Mouse (Mus musculus) liver, postnatal 0 days (tissue): ENCODE measurements around the gene Rhd. TPM values are rescaled to one million over a fixed set of nuclear protein-coding genes. Genes with fewer than 3 reads are reported as not detected.
"Not testable (repeated sequence)": the region's sequence is repeated elsewhere in the genome, so short reads cannot be mapped to it uniquely, and the experiment has no call there.

ENCODE experiments used
- ATAC-seq: fragments of 200-750 bp; cut with Nextera tagmentation; 2 replicates; pipeline ENCODE4 v1.8.0; 2017; ENCODE audit warnings: mild to moderate bottlenecking, moderate library complexity
- DNase-seq: peaks from one replicate; pipeline ENCODE4 v3.0.0-alpha.2; 2016
- H3K27ac ChIP-seq: fragments of 300-500 bp; sonication (generic); 2 replicates; pipeline ENCODE4 v1.5.1; 2014; ENCODE audit warnings: antibody characterized with exemption, moderate library complexity, mild to moderate bottlenecking, low read depth
- H3K27me3 ChIP-seq: fragments of 300-500 bp; sonication (generic); 2 replicates; pipeline ENCODE4 v1.6.1; 2014; ENCODE audit warnings: low read length, control low read depth, mixed read lengths; ENCODE audit not compliant: insufficient read depth
- H3K36me3 ChIP-seq: fragments of 300-500 bp; sonication (generic); replicated peaks from 2 replicates; pipeline ENCODE4 v1.6.1; 2014; ENCODE audit warnings: mild to moderate bottlenecking, control low read depth, low read length, moderate library complexity, mixed read lengths; ENCODE audit not compliant: insufficient read depth
- H3K4me1 ChIP-seq: fragments of 300-500 bp; sonication (generic); 2 replicates; pipeline ENCODE4 v1.6.1; 2014; ENCODE audit warnings: antibody characterized with exemption, mild to moderate bottlenecking, control low read depth; ENCODE audit not compliant: insufficient read depth
- H3K4me2 ChIP-seq: fragments of 300-500 bp; sonication (generic); 2 replicates; pipeline ENCODE4 v1.6.1; 2014; ENCODE audit warnings: low read depth, mild to moderate bottlenecking, low read length, moderate library complexity, mixed read lengths
- H3K4me3 ChIP-seq: fragments of 300-500 bp; sonication (generic); 2 replicates; pipeline ENCODE4 v1.5.1; 2014; ENCODE audit warnings: low read depth, low read length
- H3K9ac ChIP-seq: fragments of 300-500 bp; sonication (generic); replicated peaks from 2 replicates; pipeline ENCODE4 v1.6.1; 2014; ENCODE audit warnings: mild to moderate bottlenecking, moderate library complexity
- H3K9me3 ChIP-seq: fragments of 300-500 bp; sonication (generic); 2 replicates; pipeline ENCODE4 v1.6.1; 2016; ENCODE audit warnings: mild to moderate bottlenecking, control low read depth, low read length, mixed read lengths
- CTCF ChIP-seq: sonication (generic); IDR thresholded peaks from 2 replicates; pipeline ENCODE4 v1.5.1; 2016; ENCODE audit warnings: antibody characterized with exemption, low read depth
- EP300 ChIP-seq: IDR thresholded peaks from 2 replicates; pipeline ENCODE4 v1.6.1; 2016; ENCODE audit warnings: antibody characterized with exemption, low read depth, mild to moderate bottlenecking
- WGBS: fragments of 180-500 bp; shearing (Covaris S2); extraction: QIAGEN DNeasy Blood & Tissue Kit; methylation state at CpG from one replicate; pipeline ENCODE4 v1.1.7; 2014; ENCODE audit not compliant: insufficient replicate concordance; 5-methylcytosine and 5-hydroxymethylcytosine counted together
- polyA plus RNA-seq: library from polyadenylated mRNA; unstranded; fragments of >200 nt; fragmentation: Nextera tagmentation; extraction: Ambion mirVana; gene quantifications from 2 replicates; pipeline ENCODE4 v1.2.1, GENCODE M21; 2015

Gene Rhd
- polyA plus RNA-seq, 1 experiment from 2014 or later = 214 TPM

GRCm38 (mm10) chr4:134827806-134828205, 36.5 kb upstream of the Rhd start:
- no peaks in the 10 kb centered on the region for H3K9me3 ChIP-seq
- 81% methylated on average over 11 of the region's 11 CpGs for WGBS
- H3K27me3 ChIP-seq = no peaks in the 10 kb centered on the region
- no peak overlapping the region for H3K9ac ChIP-seq
- H3K4me1 ChIP-seq = peaks cover 6% of the 10 kb centered on the region
- no peak overlapping the region for H3K4me2 ChIP-seq
- peaks cover 43% of the 10 kb centered on the region for H3K36me3 ChIP-seq
- ATAC-seq (no peak), DNase-seq (no peak)
- no peak overlapping the region for H3K4me3 ChIP-seq
- TF ChIP-seq CTCF (no peak), EP300 (no peak)
- no peak overlapping the region for H3K27ac ChIP-seq

- ATAC-seq = no peak
- peaks cover 52% of the 10 kb centered on the region for H3K36me3 ChIP-seq
- no peak overlapping the region for H3K9ac ChIP-seq
These were observed 32.4 kb upstream of the Rhd start for GRCm38 (mm10) chr4:134831934-134832333.

GRCm38 (mm10) chr4:134835486-134835885, 28.9 kb upstream of the Rhd start:
- Histone ChIP-seq H3K4me3 (no peak overlapping the region), H3K27me3 (no peaks in the 10 kb centered on the region), H3K4me1 (peaks cover 4% of the 10 kb centered on the region; the same call in 1 of the 2 replicates), H3K9me3 (no peaks in the 10 kb centered on the region), H3K27ac (no peak overlapping the region), H3K4me2 (no peak overlapping the region), H3K36me3 (peaks cover 32% of the 10 kb centered on the region), H3K9ac (no peak overlapping the region)
- DNase-seq = no peak
- TF ChIP-seq CTCF (no peak), EP300 (no peak)
- 88% methylated on average over 4 of the region's 4 CpGs for WGBS
- no peak for ATAC-seq

More at GRCm38 (mm10) chr4:134831934-134832333, 32.4 kb upstream of the Rhd start:
- H3K27ac ChIP-seq = no peak overlapping the region
- H3K9me3 ChIP-seq = no peaks in the 10 kb centered on the region
- H3K4me2 ChIP-seq = no peak overlapping the region
- WGBS = 94% methylated on average over 3 of the region's 3 CpGs
- H3K4me3 ChIP-seq = no peak overlapping the region
- TF ChIP-seq CTCF = no peak
- no peak for TF ChIP-seq EP300
- H3K27me3 ChIP-seq = no peaks in the 10 kb centered on the region
- no peak for DNase-seq
- H3K4me1 ChIP-seq = no peaks in the 10 kb centered on the region

- Histone ChIP-seq H3K4me1 (peaks cover 6% of the 10 kb centered on the region; the same call in 1 of the 2 replicates), H3K27ac (no peak overlapping the region), H3K4me2 (no peak overlapping the region), H3K27me3 (no peaks in the 10 kb centered on the region), H3K9ac (no peak overlapping the region), H3K9me3 (no peaks in the 10 kb centered on the region), H3K4me3 (no peak overlapping the region), H3K36me3 (peaks cover 20% of the 10 kb centered on the region)
- TF ChIP-seq EP300 = no peak
- TF ChIP-seq CTCF = no peak
- 35% methylated on average over 1 of the region's 1 CpGs for WGBS
- ATAC-seq (no peak), DNase-seq (no peak)
These were observed 26.1 kb upstream of the Rhd start for GRCm38 (mm10) chr4:134838221-134838620.

- ATAC-seq, H3K27ac ChIP-seq, H3K27me3 ChIP-seq, H3K4me2 ChIP-seq, DNase-seq, H3K4me1 ChIP-seq, H3K4me3 ChIP-seq, H3K9me3 ChIP-seq, H3K9ac ChIP-seq: not testable (repeated sequence)
- H3K36me3 ChIP-seq = peaks cover 16% of the 10 kb centered on the region
- WGBS = 76% methylated on average over 3 of the region's 3 CpGs
These were observed 25.6 kb upstream of the Rhd start for GRCm38 (mm10) chr4:134838706-134839105.

- H3K27me3 ChIP-seq = no peaks in the 10 kb centered on the region
- H3K4me3 ChIP-seq = no peak overlapping the region
- WGBS = 90% methylated on average over 1 of the region's 1 CpGs
- H3K9me3 ChIP-seq = no peaks in the 10 kb centered on the region
- H3K9ac ChIP-seq = no peak overlapping the region
- H3K4me1 ChIP-seq = peaks cover 9% of the 10 kb centered on the region
- no peak overlapping the region for H3K27ac ChIP-seq
- H3K36me3 ChIP-seq = peaks cover 12% of the 10 kb centered on the region
- ATAC-seq = no peak
- H3K4me2 ChIP-seq = no peak overlapping the region
- no peak for DNase-seq
- TF ChIP-seq CTCF (no peak), EP300 (no peak)
These were observed 24.1 kb upstream of the Rhd start for GRCm38 (mm10) chr4:134840231-134840630.

GRCm38 (mm10) chr4:134843566-134843965, 20.8 kb upstream of the Rhd start:
- DNase-seq = no peak
- Histone ChIP-seq H3K4me1 (peaks cover 24% of the 10 kb centered on the region), H3K27ac (no peak overlapping the region)

More at GRCm38 (mm10) chr4:134843566-134843965, 20.8 kb upstream of the Rhd start:
- Histone ChIP-seq H3K36me3 (no peaks in the 10 kb centered on the region), H3K4me2 (no peak overlapping the region), H3K9me3 (no peaks in the 10 kb centered on the region), H3K9ac (no peak overlapping the region), H3K4me3 (no peak overlapping the region), H3K27me3 (no peaks in the 10 kb centered on the region)
- ATAC-seq = no peak
- TF ChIP-seq EP300 = no peak
- no peak for TF ChIP-seq CTCF
- 66% methylated on average over 4 of the region's 4 CpGs for WGBS
